Mouse (Mus musculus): ENCODE measurements around the gene Ntrk2. TPM values are rescaled to one million over a fixed set of nuclear protein-coding genes. Genes with fewer than 3 reads are reported as not detected.

Gene Ntrk2
- 4.1 TPM for polyA plus RNA-seq (2014; fragmentation: Illumina TruSeq; extraction: RNeasy Lipid Tissue Mini Kit (QIAGEN cat#74804); ENCODE audit: insufficient read depth, low read depth, low replicate concordance)

GRCm38 (mm10) chr13:58806397-58806892, at the start of gene Ntrk2:
Gene Ntrk2, plus strand, starts transcription at chr13:58806569.

Other genes with a start within 250 kb of the Ntrk2 start
- gene Slc28a3, start 195.7 kb upstream of the Ntrk2 start, polyA plus RNA-seq (2014; fragmentation: Illumina TruSeq; extraction: RNeasy Lipid Tissue Mini Kit (QIAGEN cat#74804); ENCODE audit: insufficient read depth, low read depth, low replicate concordance): 0.29 TPM